11 mouse cellular contexts compared by ENCODE assay signal in the genomic region with DNA sequence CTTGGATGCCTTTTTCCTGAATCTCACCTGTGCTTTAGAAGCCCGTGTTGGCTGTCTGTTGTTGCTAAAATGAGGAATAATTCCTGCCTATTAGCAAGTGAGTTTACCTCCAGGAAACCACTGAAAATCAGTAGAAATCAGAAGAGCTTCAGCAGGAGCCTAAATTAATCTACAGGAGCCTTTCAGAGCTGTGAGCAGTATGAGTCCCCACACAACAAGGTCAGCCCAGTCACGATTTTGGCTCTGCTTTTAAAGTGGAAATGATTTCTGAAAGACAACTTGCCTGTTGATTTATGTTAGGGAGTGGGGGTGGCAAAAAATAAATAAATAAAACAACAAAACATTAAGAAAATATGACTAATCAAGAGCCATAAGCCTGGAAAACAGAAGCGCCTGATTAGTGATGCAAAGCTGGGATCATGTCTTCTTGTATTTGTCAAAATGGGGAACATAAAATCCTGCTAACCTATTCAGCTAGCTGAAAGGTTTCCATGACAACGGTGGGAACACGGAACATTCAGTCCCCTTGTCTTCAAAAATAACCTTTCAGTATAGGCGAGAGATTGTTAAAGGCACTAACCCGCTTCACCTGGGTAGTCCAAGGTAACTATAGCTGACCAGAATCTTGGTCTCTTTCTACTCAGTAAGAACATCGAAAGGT.
A peak's percentile ranks its signal among the peaks of the same experiment; 100 is the strongest.
DNase-seq lines count a peak whose midpoint lies in the region; ATAC-seq and TF ChIP-seq lines count a peak whose summit lies in the region.
"Had no signal": no experiment of that assay in that cellular context is flagged by ENCODE, and none has a peak within 500 bp of the region (broad histone marks: within the 10 kb centered on the region; RNA-seq: fewer than 3 reads in every experiment).

No protein-coding gene starts in this region.

- no peak overlapping the region for H3K4me3 ChIP-seq in forebrain, embryonic 14.5 days (ENCODE audit: low read depth, low read length)
- H3K4me3 ChIP-seq in midbrain, postnatal 0 days (ENCODE audit: low read depth, low read length), result no peak overlapping the region
- H3K4me3 ChIP-seq: liver, embryonic 12.5 days had no signal

- no peaks in the 10 kb centered on the region for H3K27me3 ChIP-seq in forebrain, embryonic 14.5 days (replicated peaks; ENCODE audit: control insufficient read depth, insufficient read depth, low read length)
- H3K27me3 ChIP-seq in midbrain, postnatal 0 days (ENCODE audit: insufficient read depth, low read length), result no peaks in the 10 kb centered on the region
- H3K27me3 ChIP-seq: liver, embryonic 12.5 days had no signal

- H3K9me3 ChIP-seq in forebrain, embryonic 14.5 days (replicated peaks; ENCODE audit: control insufficient read depth, low read length), result no peaks in the 10 kb centered on the region
- no peaks in the 10 kb centered on the region for H3K9me3 ChIP-seq in midbrain, postnatal 0 days (ENCODE audit: low read length)
- H3K9me3 ChIP-seq: liver, embryonic 12.5 days had no signal

- no peak overlapping the region for H3K4me2 ChIP-seq in forebrain, embryonic 14.5 days (ENCODE audit: low read length)
- no peak overlapping the region for H3K4me2 ChIP-seq in midbrain, postnatal 0 days (ENCODE audit: low read depth, low read length, poor library complexity, severe bottlenecking)
- H3K4me2 ChIP-seq: liver, embryonic 12.5 days had no signal

- H3K36me3 ChIP-seq in forebrain, embryonic 14.5 days (ENCODE audit: control insufficient read depth, insufficient read depth, low read length), result no peaks in the 10 kb centered on the region
- no peaks in the 10 kb centered on the region for H3K36me3 ChIP-seq in midbrain, postnatal 0 days (ENCODE audit: insufficient read depth, low read length)
- H3K36me3 ChIP-seq: liver, embryonic 12.5 days had no signal

- peak; percentile 5 for DNase-seq in adrenal gland, postnatal 10 days
- no peak for DNase-seq in adrenal gland, postnatal 4 days (ENCODE audit: low spot score in 2 of 2)
- DNase-seq in left cerebral cortex, postnatal 14 days (ENCODE audit: low spot score in 2 of 2), result peak; percentile 64 to 87
- DNase-seq in left cerebral cortex, adult 11 months (ENCODE audit: low spot score), result no peak
- DNase-seq in forebrain, embryonic 14.5 days (ENCODE audit: low spot score), result peak; percentile 78
- peak; percentile 81 for DNase-seq in midbrain, postnatal 0 days (ENCODE audit: low spot score)
- no peak for DNase-seq in c-Kit-positive CD71-positive TER-119-positive erythroid progenitor cells, embryonic 14.5 days (ENCODE audit: low spot score)
- no peak for DNase-seq in cerebellum, adult 11 months
- DNase-seq: kidney, postnatal 36 days; lung, postnatal 4 days had no signal

- ATAC-seq in forebrain, embryonic 14.5 days, result peak; percentile 66
- peak; percentile 58; the same call in 1 of the 2 replicates for ATAC-seq in midbrain, postnatal 0 days (ENCODE audit: low FRiP score)
- ATAC-seq: liver, embryonic 12.5 days had no signal

- no peak overlapping the region for H3K27ac ChIP-seq in forebrain, embryonic 14.5 days (ENCODE audit: low read depth, low read length)
- peak overlapping the region; percentile 77 for H3K27ac ChIP-seq in midbrain, postnatal 0 days (ENCODE audit: low read depth, low read length)
- H3K27ac ChIP-seq: liver, embryonic 12.5 days had no signal

- no peak overlapping the region for H3K9ac ChIP-seq in forebrain, embryonic 14.5 days (ENCODE audit: low read length)
- no peak overlapping the region for H3K9ac ChIP-seq in midbrain, postnatal 0 days (replicated peaks; ENCODE audit: low read length, poor library complexity, severe bottlenecking)
- H3K9ac ChIP-seq: liver, embryonic 12.5 days had no signal

- H3K4me1 ChIP-seq in forebrain, embryonic 14.5 days (ENCODE audit: control insufficient read depth, insufficient read depth, low read length), result peaks cover 6% of the 10 kb centered on the region; the same call in 1 of the 2 replicates
- peaks cover 3% of the 10 kb centered on the region; the same call in 1 of the 2 replicates for H3K4me1 ChIP-seq in midbrain, postnatal 0 days (ENCODE audit: insufficient read depth, low read length)
- H3K4me1 ChIP-seq: liver, embryonic 12.5 days had no signal

- TF ChIP-seq CTCF in midbrain, postnatal 0 days (IDR thresholded peaks at IDR 0.05), result no peak

- 31% methylated on average over 8 of the region's 8 CpGs for WGBS in forebrain, embryonic 14.5 days
- WGBS in midbrain, postnatal 0 days, result 26% methylated on average over 8 of the region's 8 CpGs

- intact Hi-C loops in left cerebral cortex, postnatal 14 days (cut with DNase I), result loop anchor here (5.0 to 10.0 kb wide), 2 partner anchors 53 to 95 kb away; no protein-coding TSS in a partner anchor

Comparison
In these comparisons a context has a peak if more than half of its experiments do, and no peak if none do; other contexts are left out.
1. DNase-seq: peak in adrenal gland, postnatal 10 days (single experiment), left cerebral cortex, postnatal 14 days (2 of 2), forebrain, embryonic 14.5 days (single experiment) and midbrain, postnatal 0 days (single experiment); none in adrenal gland, postnatal 4 days (0 of 2), left cerebral cortex, adult 11 months (single experiment), c-Kit-positive CD71-positive TER-119-positive erythroid progenitor cells, embryonic 14.5 days (single experiment) and cerebellum, adult 11 months (single experiment).